Mouse (Mus musculus) c-Kit-positive CD71-positive TER-119-negative erythroid progenitor cells, embryonic 14.5 days (primary cell): ENCODE data around the gene Polr2c.
A peak's percentile ranks its signal among the peaks of the same experiment; 100 is the strongest.
"Not testable (repeated sequence)": the region's sequence is repeated elsewhere in the genome, so short reads cannot be mapped to it uniquely, and the experiment has no call there.

ENCODE experiments used
- DNase-seq: peaks from one replicate; pipeline ENCODE4 v3.0.0-alpha.2; 2013; ENCODE audit warnings: low read depth

Polr2c gene

GRCm38 (mm10) chr8:94838600-94838999 lies 18.6 kb upstream of the Polr2c start:
- peak; percentile 63 for DNase-seq

GRCm38 (mm10) chr8:94841183-94841582 lies 16.1 kb upstream of the Polr2c start:
- DNase-seq, result no peak

GRCm38 (mm10) chr8:94850049-94850448 lies 7.2 kb upstream of the Polr2c start:
- no peak for DNase-seq

DNA sequence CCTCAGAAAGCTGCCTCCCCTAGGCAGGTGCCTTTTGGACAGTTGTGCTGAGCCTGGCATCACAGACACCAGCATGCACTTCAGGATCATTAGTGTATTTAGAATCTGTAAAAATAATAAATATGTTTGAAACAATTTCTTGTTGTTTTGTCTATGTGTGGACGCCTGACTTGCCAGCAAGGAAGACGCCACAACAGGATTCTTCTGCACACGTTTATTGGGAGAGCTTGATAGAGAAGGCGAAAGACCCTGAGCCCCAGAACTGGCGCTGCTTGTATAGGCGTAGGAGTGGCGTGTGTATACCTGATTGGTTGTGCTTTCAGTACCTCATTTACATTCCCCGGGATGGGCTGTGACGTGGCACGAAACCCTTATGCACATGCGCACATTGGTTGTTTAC lies 2.5 kb upstream of the Polr2c start:
- not testable (repeated sequence) for DNase-seq

DNA sequence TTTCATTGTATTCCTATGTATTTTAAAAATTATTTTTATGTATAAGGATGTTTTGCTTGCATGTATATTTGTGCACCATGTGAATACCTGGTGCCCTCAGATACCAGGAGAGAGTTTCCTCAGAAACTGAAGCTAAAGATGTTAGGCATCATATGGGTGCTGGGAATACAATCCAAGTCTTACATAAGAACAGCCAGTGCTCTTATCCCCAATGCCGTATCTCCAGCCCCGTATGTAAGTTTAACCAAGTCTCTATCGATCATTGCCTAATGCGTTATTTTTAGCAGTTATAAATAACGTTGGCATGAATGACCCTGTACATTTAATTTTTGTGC lies 272 bp upstream of the Polr2c start:
- no peak for DNase-seq

DNA sequence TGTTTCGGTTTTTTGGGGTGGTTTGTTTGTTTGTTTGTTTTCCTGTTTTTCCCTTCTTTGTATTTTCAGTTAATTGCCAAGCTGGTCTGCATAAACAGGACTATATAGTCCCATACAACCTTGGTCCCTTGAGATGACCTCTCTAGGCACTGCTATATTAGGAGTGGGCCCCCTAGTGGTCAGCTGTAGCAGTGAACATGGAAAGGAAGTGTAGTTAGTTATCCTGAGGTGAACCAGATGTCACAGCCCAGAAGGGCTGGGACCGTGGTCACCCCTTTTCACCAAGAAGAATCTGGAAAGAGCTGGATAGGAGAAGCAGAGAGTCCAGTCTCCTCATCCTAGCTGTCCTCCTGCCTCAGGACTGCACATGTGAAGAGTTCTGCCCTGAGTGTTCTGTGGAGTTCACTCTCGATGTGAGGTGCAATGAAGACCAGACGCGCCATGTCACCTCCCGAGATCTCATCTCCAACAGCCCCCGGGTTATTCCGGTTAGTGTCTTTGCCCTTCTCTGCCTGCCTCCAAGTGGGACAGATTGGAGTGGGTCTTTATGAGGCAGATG lies 4.2 kb downstream of the Polr2c start:
- peak; percentile 66 for DNase-seq

GRCm38 (mm10) chr8:94862487-94863220 lies 5.4 kb downstream of the Polr2c start:
- no peak for DNase-seq

DNA sequence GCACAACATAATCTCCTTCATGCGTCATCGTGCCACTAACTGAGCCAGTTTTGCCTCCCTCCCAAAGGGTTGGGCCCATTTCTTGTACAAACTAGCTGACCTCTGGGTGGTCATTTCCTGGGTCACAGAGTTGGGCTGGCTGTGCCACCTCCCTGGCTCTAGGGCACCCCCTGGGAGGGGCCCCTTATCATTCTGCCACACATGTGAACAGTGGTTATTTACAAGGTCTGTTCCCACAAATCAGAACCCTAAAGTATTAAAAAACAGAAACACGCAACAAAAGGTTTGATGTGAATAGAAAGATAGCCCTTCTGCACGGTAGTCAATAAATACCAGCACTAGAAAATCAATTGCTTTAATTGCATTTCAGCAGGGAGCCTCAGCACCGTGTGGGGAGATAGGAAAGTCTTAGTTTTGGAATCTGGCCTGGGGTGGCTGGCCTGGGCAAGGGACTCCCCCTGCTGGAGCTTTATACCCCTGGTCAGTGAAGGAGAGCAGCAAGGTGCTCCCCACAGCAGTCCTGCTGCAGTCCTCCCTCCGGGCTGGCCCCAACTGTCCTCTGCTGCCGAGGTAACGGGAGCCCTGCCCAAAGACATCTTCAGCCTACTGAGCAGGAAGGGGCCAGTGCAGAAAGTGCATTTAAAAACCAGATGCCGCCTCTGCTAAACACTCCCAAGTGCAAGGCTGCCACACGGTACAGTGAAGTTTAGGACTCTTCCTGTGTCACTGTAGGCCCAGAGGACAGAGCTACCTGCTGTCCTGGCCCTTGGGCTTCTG lies 6.8 kb downstream of the Polr2c start:
- no peak for DNase-seq

DNA sequence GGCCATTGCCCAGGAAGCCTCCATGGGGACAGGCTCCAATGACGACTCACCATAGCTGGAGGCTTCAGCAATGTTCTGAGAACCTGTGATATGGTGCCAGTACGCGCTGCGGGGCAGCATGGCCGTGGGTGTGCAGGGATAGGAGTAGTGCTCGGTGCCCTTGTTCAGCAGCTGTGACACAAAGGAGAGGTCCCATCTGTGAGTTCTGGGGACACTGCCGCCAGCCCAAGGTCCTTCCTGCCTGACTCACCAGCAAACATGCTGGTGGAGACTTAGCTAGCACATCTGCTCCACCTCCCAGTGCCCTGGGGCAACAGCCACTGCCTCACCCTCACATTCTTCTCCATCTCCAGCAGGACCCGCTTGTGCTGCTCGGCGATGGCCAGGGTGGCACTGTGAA lies 8.0 kb downstream of the Polr2c start:
- no peak for DNase-seq

DNA sequence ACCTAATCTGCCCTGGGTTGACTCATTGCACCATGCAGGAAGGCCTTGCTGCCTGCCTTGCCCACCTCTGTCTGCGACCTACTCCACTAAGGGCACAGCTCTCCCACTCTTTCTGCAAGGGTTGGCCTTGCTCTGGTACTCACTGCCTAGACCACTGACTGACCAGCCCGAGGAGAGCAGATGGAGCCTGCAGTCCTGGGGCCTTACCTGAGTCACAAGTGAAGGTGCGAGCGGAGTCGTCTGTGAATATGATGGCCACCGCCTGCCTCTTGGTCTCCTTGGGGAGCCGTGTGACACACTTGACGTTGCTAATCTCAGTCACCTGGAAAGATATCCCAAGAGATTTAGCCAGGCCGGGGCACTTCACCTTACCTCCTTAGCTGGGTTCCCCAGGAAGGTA lies 9.7 kb downstream of the Polr2c start:
- no peak for DNase-seq

- DNase-seq, result no peak
Measured at GRCm38 (mm10) chr8:94869146-94869545, 11.9 kb downstream of the Polr2c start.

DNA sequence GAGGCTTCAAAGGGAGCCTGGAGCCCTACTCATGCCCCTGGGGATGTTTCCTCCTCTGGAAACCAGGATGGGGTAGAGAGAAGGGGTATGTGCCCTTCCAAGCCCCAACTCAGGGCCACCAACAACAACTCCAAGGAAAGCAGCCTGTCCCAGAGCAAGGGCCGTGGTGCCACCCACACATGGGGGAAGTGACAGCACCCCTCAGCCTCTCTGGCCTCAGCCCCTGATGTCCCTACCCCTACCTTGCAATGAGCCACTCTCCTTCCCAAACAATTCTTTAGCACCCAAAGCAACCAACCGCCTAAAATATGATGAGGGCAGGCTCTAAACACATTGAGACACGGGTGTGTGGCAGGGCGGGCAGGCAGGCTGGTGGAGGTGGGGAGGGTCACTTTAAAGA lies 12.8 kb downstream of the Polr2c start:
- no peak for DNase-seq

DNA sequence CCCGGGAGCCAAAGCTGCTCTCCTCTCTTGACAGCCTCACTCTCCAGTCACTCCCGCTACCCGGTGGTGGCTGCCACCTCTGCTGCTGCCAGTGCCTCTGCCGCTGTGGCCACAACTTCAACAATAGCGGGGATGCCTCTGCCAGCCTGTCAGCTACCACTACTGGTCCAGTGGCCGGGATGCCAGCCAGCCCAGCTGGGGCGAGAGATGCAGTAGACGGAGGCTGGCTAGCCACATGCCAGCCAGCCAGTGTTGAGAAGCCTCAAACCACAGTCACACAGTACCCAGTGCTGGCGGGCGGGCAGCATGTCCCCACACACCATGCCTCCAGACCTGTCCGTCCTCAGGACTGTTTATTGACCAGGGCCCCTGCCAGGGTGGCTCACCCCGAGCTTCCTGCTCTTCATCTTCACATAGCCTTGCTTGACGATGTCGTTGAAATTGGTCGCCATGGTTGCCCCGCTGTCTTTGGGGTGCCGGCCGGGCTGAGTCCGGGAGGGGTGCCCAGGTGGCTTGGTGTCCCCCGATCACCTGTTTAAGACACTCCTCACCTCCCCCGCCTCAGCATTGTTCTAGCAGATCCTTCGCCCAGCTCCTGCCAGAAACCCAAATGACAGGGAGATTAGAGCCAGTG lies 13.3 kb downstream of the Polr2c start:
- no peak for DNase-seq

- DNase-seq, result no peak
Measured at GRCm38 (mm10) chr8:94871108-94871894, 14.1 kb downstream of the Polr2c start.

- DNase-seq, result no peak
Measured at GRCm38 (mm10) chr8:94872156-94872555, 14.9 kb downstream of the Polr2c start.

- no peak for DNase-seq
Measured at GRCm38 (mm10) chr8:94872576-94872975, 15.3 kb downstream of the Polr2c start.

DNA sequence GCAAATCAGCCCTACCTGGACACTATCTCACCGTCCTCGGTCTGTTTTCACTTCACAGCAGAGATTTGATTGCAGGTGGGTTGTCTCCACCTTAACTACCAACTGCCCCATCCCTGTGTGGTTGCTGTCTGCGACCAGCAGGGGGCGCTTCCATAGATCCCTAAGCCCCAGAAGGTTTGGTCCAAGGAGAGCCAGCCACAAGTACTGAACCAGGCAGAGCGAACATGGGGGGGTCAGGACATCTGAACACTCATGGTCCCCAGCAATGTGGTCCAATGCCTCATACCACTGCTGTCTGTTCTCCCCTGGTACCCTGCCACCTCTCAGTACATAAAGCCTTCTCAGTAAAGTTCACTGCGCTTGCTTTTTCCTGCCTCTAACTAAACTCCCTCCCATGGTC lies 17.1 kb downstream of the Polr2c start:
- peak; percentile 74 for DNase-seq

DNA sequence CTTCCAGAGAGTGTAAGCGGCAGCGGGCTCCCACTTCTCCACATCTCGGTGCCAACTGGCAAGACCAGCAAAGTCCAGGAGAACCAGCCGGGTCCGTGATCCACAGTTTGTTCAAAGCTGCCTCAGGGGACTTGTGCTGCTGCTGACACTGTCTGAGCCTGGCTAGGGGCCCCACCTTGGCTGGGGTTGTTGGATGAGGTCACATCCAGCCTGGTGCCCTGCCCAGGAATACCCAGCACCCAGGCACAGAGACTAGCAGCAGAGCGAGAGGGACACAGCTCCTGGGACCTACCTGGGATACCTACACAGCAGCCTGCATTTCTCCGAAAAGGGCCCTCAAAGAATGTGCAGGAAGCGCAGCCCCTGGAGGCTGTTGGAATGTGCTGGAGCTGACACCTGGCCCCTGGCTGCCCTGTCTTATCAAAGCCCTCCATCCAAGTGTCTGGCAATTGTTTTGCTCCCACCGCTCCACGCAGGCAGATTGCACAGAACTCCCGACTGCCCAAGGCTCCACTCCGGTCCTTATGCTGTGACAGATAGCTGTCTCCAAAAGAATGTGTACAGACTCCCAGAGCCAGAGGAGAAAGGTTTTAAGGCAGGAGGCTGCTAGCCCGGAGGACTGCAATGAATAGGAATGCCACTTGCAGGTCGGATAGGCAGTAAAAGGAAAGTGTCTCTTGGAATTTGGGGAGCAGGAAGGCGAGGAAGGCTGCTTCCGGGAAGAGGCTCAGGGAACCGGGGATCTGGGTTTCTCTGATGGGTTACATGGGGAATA lies 18.0 kb downstream of the Polr2c start:
- no peak for DNase-seq

- DNase-seq, result no peak
Measured at GRCm38 (mm10) chr8:94875871-94876150, 18.6 kb downstream of the Polr2c start.

- peak; percentile 61 for DNase-seq
Measured at GRCm38 (mm10) chr8:94876197-94876730, 19.0 kb downstream of the Polr2c start, which contains the start of gene Dok4. Dok4 (minus strand) TSS chr8:94876330.

- DNase-seq, result no peak
Measured at GRCm38 (mm10) chr8:94876820-94877219, 19.6 kb downstream of the Polr2c start.
